Mouse (Mus musculus) hindbrain, embryonic 14.5 days (tissue): ENCODE measurements around the gene Dennd1a. TPM values are rescaled to one million over a fixed set of nuclear protein-coding genes. Genes with fewer than 3 reads are reported as not detected.

Source experiments
- ATAC-seq: fragments of 200-750 bp; cut with Nextera tagmentation; 2 replicates; pipeline ENCODE4 v1.8.0; 2017; ENCODE audit warnings: moderate number of reproducible peaks, mild to moderate bottlenecking, moderate TSS enrichment, moderate library complexity; ENCODE audit not compliant: low FRiP score
- DNase-seq: peaks from one replicate; pipeline ENCODE4 v3.0.0-alpha.2; 2015; ENCODE audit warnings: low spot score
- H3K27ac ChIP-seq: fragments of 300-500 bp; sonication (generic); 2 replicates; pipeline ENCODE4 v1.5.1; 2014; ENCODE audit warnings: mild to moderate bottlenecking, moderate library complexity
- H3K27me3 ChIP-seq: fragments of 300-500 bp; sonication (generic); 2 replicates; pipeline ENCODE4 v1.6.1; 2014; ENCODE audit warnings: mild to moderate bottlenecking, low read length, mixed read lengths; ENCODE audit not compliant: control insufficient read depth, insufficient read depth
- H3K36me3 ChIP-seq: fragments of 300-500 bp; sonication (generic); replicated peaks from 2 replicates; pipeline ENCODE4 v1.6.1; 2014; ENCODE audit not compliant: control insufficient read depth, insufficient read depth
- H3K4me1 ChIP-seq: fragments of 300-500 bp; sonication (generic); replicated peaks from 2 replicates; pipeline ENCODE4 v1.6.1; 2014; ENCODE audit warnings: antibody characterized with exemption, low read length, mixed read lengths; ENCODE audit not compliant: control insufficient read depth, insufficient read depth
- H3K4me2 ChIP-seq: fragments of 300-500 bp; sonication (generic); replicated peaks from 2 replicates; pipeline ENCODE4 v1.6.1; 2014; ENCODE audit warnings: mild to moderate bottlenecking, moderate library complexity
- H3K4me3 ChIP-seq: fragments of 300-500 bp; sonication (generic); replicated peaks from 2 replicates; pipeline ENCODE4 v1.5.1; 2014; ENCODE audit warnings: mild to moderate bottlenecking, low read length
- H3K9ac ChIP-seq: fragments of 300-500 bp; sonication (generic); 2 replicates; pipeline ENCODE4 v1.6.1; 2014
- H3K9me3 ChIP-seq: fragments of 300-500 bp; sonication (generic); 2 replicates; pipeline ENCODE4 v1.6.1; 2016; ENCODE audit warnings: low read length; ENCODE audit not compliant: control insufficient read depth
- WGBS: fragments of 180-500 bp; shearing (Covaris S2); extraction: QIAGEN DNeasy Blood & Tissue Kit; methylation state at CpG from one replicate; pipeline ENCODE4 v1.1.7; 2014; 5-methylcytosine and 5-hydroxymethylcytosine counted together
- polyA plus RNA-seq: library from polyadenylated mRNA; unstranded; fragments of >200 nt; fragmentation: Nextera tagmentation; extraction: Ambion mirVana; gene quantifications from 2 replicates; pipeline ENCODE4 v1.2.1, GENCODE M21; 2014

Gene Dennd1a
- 16.7 TPM in 2 replicates for polyA plus RNA-seq

GRCm38 (mm10) chr2:38286733-38287551 lies at the start of gene Dennd1a:
Gene Dennd1a (minus strand): TSS chr2:38287390.
- Histone ChIP-seq H3K4me3 (peak within 1 kb of the TSS; percentile 69), H3K36me3 (no peaks in the 10 kb centered on the region), H3K9me3 (no peaks in the 10 kb centered on the region), H3K27me3 (no peaks in the 10 kb centered on the region), H3K9ac (peak within 1 kb of the TSS; percentile 79), H3K27ac (peak within 1 kb of the TSS; percentile 85), H3K4me2 (peak within 1 kb of the TSS; percentile 71), H3K4me1 (peaks cover 14% of the 10 kb centered on the region)
- DNase-seq, result peak; percentile 86
- peak; percentile 95 for ATAC-seq
- WGBS, result under 1% methylated on average over 68 of the region's 81 CpGs

- no peak for DNase-seq
- Histone ChIP-seq H3K27ac (no peak overlapping the region), H3K36me3 (no peaks in the 10 kb centered on the region), H3K27me3 (peaks cover 92% of the 10 kb centered on the region), H3K9me3 (no peaks in the 10 kb centered on the region), H3K4me3 (no peak overlapping the region), H3K9ac (no peak overlapping the region), H3K4me2 (no peak overlapping the region), H3K4me1 (peaks cover 7% of the 10 kb centered on the region; the same call in 1 of the 2 replicates)
- ATAC-seq, result no peak
- WGBS, result 1% methylated on average over 17 of the region's 17 CpGs
These were observed 49.4 kb upstream of the Dennd1a start for GRCm38 (mm10) chr2:38336606-38337005.

- no peak for DNase-seq
- no peak overlapping the region for H3K4me3 ChIP-seq
- no peak overlapping the region for H3K27ac ChIP-seq
- no peaks in the 10 kb centered on the region for H3K9me3 ChIP-seq
- peaks cover 70% of the 10 kb centered on the region for H3K27me3 ChIP-seq
- H3K4me2 ChIP-seq, result no peak overlapping the region
- ATAC-seq, result no peak
- no peaks in the 10 kb centered on the region for H3K36me3 ChIP-seq
- no peaks in the 10 kb centered on the region for H3K4me1 ChIP-seq
- WGBS, result 54% methylated on average over 7 of the region's 7 CpGs
- no peak overlapping the region for H3K9ac ChIP-seq
These were observed 46.5 kb upstream of the Dennd1a start for GRCm38 (mm10) chr2:38333586-38334119.

GRCm38 (mm10) chr2:38326671-38327070 lies 39.5 kb upstream of the Dennd1a start:
- Histone ChIP-seq H3K4me2 (no peak overlapping the region), H3K36me3 (no peaks in the 10 kb centered on the region), H3K4me3 (no peak overlapping the region), H3K4me1 (no peaks in the 10 kb centered on the region), H3K27me3 (peaks cover 4% of the 10 kb centered on the region; the same call in 1 of the 2 replicates), H3K27ac (no peak overlapping the region), H3K9ac (no peak overlapping the region), H3K9me3 (no peaks in the 10 kb centered on the region)
- 72% methylated on average over 1 of the region's 1 CpGs for WGBS
- ATAC-seq, result no peak
- no peak for DNase-seq

- WGBS, result 69% methylated on average over 8 of the region's 8 CpGs
- H3K27me3 ChIP-seq, result no peaks in the 10 kb centered on the region
- H3K4me3 ChIP-seq, result no peak overlapping the region
- ATAC-seq (no peak), DNase-seq (no peak)
- H3K9ac ChIP-seq, result no peak overlapping the region
- no peak overlapping the region for H3K27ac ChIP-seq
- H3K9me3 ChIP-seq, result no peaks in the 10 kb centered on the region
- H3K4me2 ChIP-seq, result no peak overlapping the region
- no peaks in the 10 kb centered on the region for H3K36me3 ChIP-seq
- H3K4me1 ChIP-seq, result no peaks in the 10 kb centered on the region
These were observed 36.2 kb upstream of the Dennd1a start for GRCm38 (mm10) chr2:38323380-38323779.

GRCm38 (mm10) chr2:38320911-38321310 lies 33.7 kb upstream of the Dennd1a start:
- Histone ChIP-seq H3K36me3 (no peaks in the 10 kb centered on the region), H3K4me3 (no peak overlapping the region), H3K4me1 (no peaks in the 10 kb centered on the region), H3K27ac (no peak overlapping the region), H3K9me3 (no peaks in the 10 kb centered on the region), H3K4me2 (no peak overlapping the region), H3K27me3 (no peaks in the 10 kb centered on the region), H3K9ac (no peak overlapping the region)
- DNase-seq (no peak), ATAC-seq (no peak)
- WGBS, result 65% methylated on average over 4 of the region's 4 CpGs

GRCm38 (mm10) chr2:38319086-38319485 lies 31.9 kb upstream of the Dennd1a start:
- no peaks in the 10 kb centered on the region for H3K4me1 ChIP-seq
- no peak overlapping the region for H3K4me3 ChIP-seq
- H3K27me3 ChIP-seq, result no peaks in the 10 kb centered on the region
- DNase-seq (no peak), ATAC-seq (no peak)
- H3K27ac ChIP-seq, result no peak overlapping the region
- no peaks in the 10 kb centered on the region for H3K36me3 ChIP-seq
- H3K9ac ChIP-seq, result no peak overlapping the region
- no peaks in the 10 kb centered on the region for H3K9me3 ChIP-seq
- WGBS, result 90% methylated on average over 11 of the region's 11 CpGs
- no peak overlapping the region for H3K4me2 ChIP-seq

GRCm38 (mm10) chr2:38313399-38313798 lies 26.2 kb upstream of the Dennd1a start:
- DNase-seq, result no peak
- Histone ChIP-seq H3K4me3 (no peak overlapping the region), H3K9me3 (no peaks in the 10 kb centered on the region), H3K27ac (no peak overlapping the region), H3K4me2 (no peak overlapping the region), H3K9ac (no peak overlapping the region), H3K27me3 (no peaks in the 10 kb centered on the region), H3K4me1 (no peaks in the 10 kb centered on the region), H3K36me3 (no peaks in the 10 kb centered on the region)
- 59% methylated on average over 3 of the region's 3 CpGs for WGBS
- no peak for ATAC-seq

- Histone ChIP-seq H3K4me3 (no peak overlapping the region), H3K9ac (no peak overlapping the region), H3K9me3 (no peaks in the 10 kb centered on the region), H3K27me3 (no peaks in the 10 kb centered on the region), H3K27ac (no peak overlapping the region), H3K4me1 (no peaks in the 10 kb centered on the region), H3K36me3 (no peaks in the 10 kb centered on the region), H3K4me2 (no peak overlapping the region)
- ATAC-seq, result no peak
- DNase-seq, result no peak
- WGBS, result 58% methylated on average over 3 of the region's 3 CpGs
These were observed 25.7 kb upstream of the Dennd1a start for GRCm38 (mm10) chr2:38312921-38313320.
